Mouse (Mus musculus) thymus, postnatal 36 days (tissue): ENCODE measurements around the gene Hcrtr2.

Experiments
- DNase-seq, 2 experiments: peaks; one replicate each; pipeline ENCODE4 v3.0.0; 2022; ENCODE audit warnings: mixed read lengths in 2 of 2

Hcrtr2 gene

DNA sequence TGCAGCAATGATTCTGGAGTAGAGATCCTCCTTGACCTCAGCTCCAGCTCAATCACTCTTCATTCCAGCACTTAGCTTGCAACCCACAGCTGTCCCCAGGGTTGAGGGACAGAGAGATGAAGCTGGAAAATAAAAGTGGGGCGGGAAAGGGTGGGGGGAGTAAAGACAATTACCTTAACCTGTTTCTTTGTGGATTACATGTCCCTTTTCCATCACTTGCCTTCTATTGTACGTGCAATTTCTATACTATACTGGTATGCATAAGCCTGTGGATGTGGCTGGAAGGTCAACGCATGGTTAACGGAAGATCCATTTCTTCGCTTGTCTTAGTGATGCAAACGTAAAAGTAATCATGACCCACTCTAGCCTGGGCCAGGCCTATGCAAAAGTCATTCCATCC, at the start of gene Hcrtr2:
Gene Hcrtr2, minus strand, starts transcription at position 101 of the 400 bp plus-strand sequence.
- no peak for DNase-seq

DNA sequence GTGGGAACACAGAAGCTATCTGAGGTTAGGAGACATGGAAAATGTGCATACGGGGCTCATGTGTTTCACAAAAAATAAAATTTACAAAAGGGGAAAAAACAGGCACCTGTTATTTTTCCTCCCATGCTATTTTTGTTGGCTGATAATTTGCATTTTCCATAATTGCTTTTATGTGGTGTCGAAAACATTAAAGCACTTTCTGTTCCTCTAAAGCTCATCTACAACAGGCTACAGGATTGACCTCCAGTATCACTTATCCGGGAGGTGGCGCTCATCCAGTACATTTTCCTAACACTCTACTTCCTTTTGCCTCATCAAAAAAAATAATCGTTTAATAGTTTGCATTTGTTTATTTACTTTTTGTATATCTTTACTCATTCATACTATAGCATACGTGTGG, 41.2 kb upstream of the Hcrtr2 start:
- DNase-seq = no peak

DNA sequence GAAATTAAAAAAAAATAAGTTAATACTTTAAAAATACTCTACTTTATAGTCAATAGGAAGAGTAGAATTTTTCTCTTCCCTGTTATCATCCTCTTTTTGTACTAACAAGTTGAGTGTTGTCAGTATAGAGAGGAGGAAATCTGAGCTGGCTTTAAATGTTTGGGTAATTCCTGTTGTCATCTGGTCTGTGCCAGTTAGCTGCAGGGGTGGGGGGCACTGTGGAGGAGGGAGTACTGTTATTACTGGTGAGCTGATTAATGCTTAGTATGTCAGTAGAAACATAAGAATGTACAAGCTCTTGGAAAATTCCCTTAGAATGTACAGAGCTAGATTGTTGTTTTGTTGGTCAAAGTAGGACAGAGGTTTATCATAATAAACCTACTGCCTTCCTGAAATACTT, 36.7 kb upstream of the Hcrtr2 start:
- no peak for DNase-seq

DNA sequence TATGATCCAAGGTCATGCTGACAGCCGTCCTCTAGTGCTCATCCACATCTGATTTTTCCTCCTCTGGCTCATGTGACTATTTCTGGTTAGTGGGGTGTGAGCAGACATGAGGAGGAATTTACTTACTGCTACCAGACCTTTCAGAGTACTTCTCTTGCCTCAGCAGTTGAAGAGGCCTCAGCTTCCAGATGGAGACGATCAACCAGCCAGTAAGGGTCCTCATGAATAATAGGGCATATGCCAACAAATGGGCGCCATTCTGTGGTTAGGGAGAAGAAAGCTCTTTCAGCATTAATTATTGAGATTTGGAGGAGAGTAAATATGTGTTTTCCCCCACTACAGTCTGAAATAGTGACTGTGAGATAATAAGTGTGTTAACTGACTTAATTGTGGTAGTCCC, 28.7 kb upstream of the Hcrtr2 start:
- DNase-seq = no peak

DNA sequence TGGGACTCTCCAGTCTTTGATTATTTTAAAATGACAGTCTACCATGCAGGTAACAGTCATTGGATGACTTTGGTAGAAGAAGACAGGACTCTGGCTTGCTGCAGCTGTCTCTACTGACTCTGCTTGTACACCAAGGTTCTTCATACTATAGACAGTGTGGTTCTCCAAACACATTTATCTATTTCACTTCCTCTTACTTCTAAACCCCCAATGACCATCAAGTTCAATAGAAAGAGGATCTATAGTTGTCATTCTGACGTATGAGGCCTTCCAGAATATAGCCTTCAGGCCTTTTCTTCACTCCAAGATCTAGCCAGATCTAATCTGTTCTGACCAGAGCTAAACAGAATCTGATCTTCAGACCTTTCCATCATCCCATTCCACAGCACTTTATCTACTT, 23.6 kb upstream of the Hcrtr2 start:
- no peak for DNase-seq

DNA sequence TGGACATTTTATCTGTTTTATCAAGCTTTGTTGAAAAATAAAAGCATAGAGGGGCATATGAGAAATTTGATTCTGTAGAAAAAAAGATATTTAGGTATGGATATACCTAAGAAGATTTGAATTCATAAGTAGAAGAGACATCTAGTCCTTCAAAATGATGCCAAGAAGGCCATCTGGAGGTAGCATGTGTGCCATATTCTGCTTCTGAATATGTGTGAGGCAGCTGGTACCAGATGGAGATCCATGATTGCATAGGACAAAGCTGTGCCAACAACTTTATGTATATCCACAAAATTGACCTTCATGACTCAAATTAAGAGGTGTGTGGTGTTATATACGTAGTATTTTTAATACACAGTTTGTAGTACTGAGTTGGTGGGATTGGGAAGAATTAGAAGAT, 7.4 kb upstream of the Hcrtr2 start:
- no peak for DNase-seq

DNA sequence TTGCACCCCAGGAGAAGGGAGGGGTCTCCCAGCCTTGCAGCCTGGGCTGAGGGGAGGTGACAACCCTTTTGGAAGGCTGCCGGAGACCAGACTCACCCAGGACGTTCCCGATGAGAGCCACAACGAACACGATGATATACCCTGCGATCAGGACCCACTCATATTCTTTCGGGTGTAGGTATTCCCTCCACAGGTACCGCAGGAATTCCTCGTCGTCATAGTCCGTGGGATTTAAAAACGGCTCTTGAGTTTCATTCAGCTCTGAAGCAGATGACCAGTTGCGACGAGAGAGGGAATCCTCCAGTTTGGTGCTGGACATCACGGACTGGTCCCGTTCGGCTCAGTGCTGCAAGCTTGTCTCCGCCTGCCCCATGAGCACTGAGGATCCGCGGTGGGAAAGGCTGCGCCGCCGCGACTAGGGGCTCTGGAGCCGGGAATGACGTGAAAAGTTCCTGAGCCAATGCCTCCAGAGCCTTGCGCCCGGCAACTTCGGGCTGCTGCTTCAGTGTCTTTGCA, 412 bp downstream of the Hcrtr2 start:
- DNase-seq = no peak

DNA sequence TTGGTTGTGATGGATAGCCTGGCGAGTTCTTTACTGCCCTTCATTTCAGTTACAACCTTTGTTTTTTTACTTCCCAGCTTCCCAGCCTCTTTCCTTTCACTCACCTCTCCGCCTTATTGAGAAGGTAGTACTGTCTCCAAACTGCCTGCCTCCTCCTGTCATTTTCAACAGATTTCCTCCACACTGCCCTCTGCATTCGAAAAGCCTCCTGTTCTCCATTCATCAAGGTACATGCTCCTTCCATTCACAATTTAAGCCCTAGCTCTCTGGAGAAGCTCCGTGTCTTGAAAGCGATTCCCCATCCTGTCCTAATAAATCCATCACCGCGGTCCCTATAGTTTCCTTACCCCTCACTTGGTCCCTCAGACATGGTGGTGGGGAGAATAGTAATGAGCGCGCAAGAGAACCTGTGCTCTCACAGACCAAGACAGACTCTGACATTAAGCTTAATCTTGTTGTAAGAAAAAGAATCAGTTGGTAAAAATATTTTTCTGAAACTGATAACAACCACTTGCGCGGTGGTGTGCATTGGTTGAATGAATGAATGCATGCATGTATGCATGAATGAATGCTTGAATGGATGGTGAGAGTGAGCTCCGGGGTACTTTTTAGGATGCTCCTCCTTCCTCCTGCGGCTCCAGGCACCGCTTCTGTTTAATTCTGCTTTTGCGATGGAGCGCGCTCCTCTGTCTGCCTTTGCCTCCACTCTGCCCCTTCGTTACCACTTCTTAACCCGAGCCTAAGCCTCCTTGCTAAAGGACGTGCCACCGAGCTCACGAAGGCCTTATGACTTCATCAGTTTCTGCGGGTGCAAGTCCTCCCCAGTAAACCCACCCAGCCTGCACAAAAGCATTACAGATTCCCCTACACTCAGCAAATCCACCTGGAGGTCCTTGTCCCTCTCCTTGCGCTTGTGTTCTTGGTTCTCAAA, 1.3 kb downstream of the Hcrtr2 start:
- DNase-seq = no peak

DNA sequence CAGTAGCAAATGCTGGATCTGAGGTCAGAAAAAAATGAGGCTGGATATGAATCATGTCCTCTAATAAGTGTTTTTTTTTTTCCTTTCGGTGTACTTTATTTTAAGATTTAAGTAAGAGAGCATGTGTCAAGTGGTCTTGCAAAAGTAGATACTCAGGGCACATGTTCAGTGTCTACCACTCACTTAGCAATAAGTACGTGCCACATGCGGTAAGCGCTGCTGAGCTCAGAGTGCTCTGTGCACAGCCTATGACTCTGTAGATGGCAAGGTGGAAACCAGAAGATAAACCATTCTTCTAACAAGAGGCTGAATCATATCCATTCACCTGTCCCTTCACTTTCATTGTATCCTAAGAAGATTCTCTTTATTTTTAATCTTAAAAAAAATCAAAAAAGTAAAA, 2.1 kb downstream of the Hcrtr2 start:
- DNase-seq = no peak

DNA sequence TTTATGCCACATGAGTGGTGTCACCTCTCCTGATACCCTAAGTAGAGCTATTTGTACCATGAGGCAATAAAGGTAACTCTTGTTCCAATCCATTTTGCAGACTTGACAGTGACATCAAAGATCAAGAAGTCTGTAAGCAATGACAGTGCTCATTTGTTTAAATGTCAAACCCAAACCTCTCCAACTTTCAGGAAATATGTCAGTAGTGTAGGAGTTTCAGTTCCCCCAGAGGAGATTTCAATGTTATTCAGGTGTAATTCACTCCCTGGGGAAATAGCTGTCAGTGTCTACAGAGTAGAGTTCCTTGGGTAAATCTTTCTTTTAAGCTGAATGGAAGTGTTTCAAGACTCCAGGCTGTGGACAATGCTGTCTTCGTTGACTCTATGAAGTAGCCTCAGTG, 2.9 kb downstream of the Hcrtr2 start:
- DNase-seq = no peak

DNA sequence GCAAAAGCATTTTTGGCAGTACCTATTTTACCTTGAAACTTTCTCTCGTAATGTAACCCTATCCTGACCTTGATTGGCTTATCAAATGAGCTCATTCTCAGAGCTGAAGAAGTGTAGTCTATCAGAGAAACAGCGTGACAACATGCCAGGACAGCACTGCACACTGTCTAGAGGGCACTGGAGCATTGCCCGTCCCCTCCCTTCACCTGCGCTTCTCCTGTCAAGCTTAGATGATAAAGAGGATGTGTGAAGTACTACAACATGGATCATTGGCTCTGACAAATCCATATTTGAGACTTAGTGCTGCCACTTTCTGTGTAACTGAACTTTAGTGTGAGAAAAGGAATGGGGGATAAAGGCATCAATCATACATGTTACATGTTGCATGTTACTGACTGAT, 5.4 kb downstream of the Hcrtr2 start:
- no peak for DNase-seq

DNA sequence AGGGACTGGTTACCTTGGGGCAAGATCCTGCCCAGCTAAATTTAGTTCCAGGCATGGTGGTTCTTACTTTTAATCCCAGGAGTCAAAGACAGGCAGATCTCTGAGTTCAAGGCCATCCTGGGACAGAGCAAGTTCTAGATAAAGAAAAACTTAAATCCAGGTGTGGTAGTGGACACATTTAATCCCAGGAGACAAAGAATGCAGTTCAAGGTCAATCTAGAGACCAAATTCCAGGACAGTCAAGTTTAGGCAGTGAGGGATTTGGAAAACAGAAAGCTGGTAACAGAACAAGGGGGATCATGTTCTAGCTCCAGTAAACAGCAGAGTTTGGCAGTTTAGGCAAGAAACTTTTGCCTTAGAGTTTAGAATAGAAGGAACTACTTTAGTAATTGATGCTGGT, 8.6 kb downstream of the Hcrtr2 start:
- DNase-seq = no peak

DNA sequence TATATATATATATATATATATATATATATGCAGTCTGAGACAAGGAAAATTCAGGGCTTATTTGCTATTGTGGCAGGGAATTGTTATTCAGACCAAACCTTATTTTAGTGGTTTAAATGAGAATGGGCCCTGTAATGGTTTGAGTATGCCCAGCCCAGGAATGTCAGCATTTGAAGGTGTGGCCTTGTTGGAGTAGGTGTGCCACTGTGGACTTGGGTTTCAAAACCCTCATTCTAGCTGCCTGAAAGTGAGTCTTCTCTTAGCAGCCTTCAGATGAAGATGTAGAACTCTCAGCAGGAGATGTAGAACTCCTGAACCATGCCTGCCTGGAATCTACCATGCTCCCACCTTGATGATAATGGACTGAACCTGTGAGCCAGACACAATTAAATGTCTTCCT, 9.7 kb downstream of the Hcrtr2 start:
- DNase-seq = no peak

DNA sequence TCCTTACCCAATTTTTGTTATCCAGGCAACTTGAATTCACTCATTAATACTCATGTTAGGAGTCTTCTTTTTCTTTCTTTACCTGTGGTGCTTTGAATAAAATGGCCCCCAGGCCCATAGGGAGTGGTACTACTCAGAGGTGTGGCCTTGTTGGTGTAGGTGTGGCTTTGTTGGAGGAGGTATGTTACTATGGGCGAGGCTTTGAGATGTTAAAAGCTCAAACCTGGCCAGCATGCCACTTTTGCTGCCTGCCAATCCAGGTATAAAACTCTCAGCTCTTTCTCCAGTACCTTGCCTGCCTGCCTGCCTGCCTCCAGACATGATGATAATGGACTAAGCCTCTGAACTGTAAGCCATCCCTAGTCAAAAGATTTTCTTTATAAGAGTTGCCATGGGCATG, 11.4 kb downstream of the Hcrtr2 start:
- DNase-seq = no peak

DNA sequence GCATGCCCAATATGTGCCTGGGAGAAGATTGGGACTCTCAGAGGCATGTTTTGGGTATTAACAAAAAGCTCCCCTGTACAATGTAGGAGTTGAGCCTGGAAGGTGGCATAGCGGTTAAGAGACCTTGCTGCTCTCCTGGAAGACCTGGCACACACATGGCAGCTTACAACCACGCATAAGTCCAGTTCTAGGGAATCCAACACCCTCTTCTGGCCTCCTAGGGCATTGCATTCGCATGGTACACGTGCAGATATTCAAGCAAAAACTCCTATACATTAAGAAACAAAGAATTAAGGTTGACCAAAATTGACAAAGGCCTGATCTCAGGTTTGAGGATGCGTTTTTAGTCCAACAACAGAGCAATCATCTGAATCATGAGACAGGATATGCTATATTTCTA, 32.3 kb downstream of the Hcrtr2 start:
- no peak for DNase-seq

DNA sequence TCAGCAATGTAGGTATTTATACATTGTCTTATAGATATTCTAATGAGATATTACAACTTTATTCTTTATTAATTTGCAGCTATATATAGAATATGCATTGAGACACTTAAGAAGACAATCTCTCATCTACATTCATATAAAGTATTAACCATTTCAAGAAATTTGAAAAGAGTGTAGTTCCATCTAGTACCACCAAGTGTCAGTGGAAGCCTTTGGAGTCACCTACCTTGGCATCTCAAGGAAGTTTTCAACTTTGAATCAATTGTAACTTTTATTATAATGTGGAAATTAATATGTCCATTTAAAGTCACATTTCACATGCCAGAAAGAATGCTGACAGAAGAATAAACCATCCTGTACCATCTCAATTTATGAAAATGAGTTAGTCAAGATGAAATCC, 52.8 kb downstream of the Hcrtr2 start:
- DNase-seq = no peak

DNA sequence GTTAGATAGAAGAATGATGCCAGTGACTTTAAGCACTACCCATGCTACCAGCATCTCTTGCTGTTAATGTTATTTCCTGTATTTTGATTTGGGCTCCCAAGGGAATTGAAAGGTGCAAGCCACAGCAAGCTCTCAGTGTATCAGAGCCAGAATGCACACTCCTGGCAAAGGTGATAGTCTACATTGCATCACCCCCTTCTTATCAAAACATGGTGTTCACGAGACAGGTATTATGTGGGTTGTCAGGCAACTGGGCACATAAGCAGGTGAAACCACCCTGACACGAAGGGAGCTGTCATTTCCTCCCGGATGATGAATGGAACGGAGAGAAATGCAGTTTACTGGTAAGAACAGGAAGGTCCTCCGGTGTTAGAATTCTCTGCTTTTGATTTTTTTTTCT, 65.9 kb downstream of the Hcrtr2 start:
- no peak for DNase-seq

DNA sequence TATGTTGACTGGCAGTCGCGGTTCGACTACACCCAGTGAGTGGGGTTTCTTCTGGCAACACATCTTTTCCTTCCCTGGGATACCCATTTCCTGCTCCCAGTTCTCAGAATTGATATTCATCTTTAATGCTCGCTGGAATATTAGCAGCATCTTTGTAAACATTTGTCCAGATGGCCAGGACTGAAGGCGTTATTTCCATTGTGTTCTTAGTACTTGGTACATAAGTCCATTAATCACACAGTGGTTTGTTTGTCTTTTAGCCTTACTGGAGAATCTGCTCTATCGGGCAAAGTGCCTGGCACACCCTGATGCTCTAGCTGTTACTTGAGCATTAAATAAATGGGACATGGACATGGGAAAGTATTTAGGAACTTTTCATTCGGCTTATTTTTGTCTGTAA, 71.1 kb downstream of the Hcrtr2 start:
- no peak for DNase-seq

DNA sequence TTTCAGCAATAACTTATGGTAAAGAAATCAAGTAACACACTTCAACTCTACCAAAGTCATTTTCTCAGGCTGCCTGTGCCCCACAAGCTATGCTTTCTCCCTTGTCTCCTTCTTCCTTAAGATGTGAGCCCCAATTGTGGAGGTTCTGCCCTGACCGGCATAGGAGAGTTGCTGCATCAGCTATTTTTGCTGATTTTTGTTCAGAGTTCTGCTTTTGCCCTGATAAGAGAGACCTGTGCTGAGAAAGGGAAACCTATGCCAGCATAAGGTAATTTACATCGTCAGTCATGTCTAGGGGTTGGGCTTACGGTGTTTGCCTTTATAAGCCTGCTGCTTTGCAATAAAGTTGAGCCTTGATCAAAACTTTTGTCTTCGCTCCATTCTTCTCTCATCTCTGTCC, 71.5 kb downstream of the Hcrtr2 start:
- no peak for DNase-seq

DNA sequence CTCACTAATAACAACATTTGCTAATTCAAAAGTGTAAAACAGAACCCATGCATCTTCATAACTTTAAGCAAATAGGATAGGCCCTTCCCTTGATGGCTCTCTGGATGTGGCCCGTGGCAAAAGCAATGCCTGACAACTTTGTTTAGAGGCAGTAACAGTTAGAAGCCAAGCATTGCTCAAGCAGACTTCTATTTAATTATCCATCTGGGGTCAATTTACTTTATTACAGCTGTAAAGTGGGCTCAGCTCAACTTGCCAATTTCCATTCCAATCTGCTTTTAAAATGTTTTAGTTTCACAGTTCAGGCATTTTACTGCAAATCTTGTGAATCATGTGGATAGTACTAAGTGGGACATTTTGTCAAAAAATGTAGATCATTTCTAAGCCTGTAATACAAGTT, 81.3 kb downstream of the Hcrtr2 start:
- DNase-seq = no peak

DNA sequence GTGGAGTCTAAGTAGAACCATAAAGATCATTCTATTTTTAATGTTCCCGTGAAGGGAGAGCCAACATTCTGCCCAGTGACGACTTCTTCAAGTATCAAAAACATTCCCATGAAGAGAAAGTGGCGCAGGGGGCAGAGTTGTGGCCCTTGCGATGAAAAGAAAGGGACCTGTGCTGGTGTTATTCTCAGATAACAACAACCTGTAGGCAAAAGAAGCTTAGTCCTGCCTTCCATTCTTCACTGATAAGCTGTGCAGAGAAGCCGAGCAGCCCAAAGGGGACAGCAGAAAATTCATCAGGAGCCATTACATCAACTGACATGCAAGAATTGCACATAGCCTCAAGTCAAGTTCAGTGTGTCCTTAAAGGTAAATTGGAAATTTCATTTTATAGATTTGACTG, 85.7 kb downstream of the Hcrtr2 start:
- no peak for DNase-seq

DNA sequence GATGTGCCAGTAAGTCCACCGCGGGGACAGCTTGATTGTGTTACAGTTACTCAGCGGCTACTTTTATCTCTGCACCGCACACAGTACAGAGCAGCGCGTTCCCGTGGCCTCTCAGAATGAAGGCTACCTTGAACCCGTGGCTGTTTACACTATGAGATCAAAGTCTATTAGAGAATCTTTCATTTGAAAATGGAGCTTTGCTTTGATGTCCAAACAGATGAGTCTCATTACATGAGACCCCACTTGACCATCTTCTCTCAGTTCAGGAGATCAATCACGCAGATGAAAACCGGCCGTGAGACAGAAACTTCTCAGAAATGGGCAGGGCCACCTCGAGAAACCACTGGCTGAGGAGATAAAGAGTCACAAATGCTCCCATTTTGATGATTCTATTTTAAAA, 86.4 kb downstream of the Hcrtr2 start:
- no peak for DNase-seq

DNA sequence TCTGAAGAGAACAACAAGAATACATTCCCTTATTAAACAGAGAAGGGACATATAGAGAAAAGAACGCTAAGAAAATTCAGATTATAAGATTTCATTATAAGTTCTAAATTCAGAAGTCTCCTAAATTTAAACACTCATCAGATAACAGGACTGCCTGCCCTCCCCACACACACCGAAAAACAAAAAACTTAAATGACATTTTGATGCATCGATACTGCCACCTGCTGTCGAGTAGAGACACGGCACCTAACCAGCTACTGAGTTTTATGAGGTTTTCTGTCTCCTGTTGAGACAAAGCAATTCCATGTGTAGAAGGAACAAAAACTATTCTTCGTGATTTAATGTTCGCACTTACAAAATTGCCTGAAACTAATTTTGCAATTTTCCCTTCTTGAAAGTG, 87.0 kb downstream of the Hcrtr2 start:
- DNase-seq = peak; percentile 8 to 22

DNA sequence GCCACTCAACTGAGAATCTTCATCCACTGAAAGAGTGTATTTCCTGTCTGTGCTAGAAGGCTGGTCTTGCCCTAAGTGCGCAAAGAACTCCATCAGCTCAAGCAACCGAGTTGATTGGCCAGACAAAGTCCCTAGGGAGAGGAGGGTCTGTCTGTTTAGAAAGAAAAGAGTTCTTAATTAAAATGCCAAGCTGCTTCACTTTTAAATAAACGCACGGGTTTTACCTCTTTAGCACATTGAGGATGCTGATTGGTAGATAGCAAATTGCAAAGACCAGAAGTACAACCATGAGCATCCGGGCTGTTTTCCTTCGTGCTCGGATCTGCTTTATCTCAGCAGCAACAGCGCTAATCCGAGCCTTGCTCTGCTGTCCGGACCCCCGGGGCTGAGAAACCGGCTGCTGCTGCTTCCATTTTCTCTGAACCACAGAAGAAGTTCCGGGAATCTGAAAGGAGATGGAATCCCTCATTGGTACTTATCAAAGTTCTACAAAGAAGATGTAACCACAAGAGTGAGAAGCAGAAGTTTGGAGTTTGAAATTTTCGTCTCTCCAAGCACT, 87.6 kb downstream of the Hcrtr2 start:
- no peak for DNase-seq

DNA sequence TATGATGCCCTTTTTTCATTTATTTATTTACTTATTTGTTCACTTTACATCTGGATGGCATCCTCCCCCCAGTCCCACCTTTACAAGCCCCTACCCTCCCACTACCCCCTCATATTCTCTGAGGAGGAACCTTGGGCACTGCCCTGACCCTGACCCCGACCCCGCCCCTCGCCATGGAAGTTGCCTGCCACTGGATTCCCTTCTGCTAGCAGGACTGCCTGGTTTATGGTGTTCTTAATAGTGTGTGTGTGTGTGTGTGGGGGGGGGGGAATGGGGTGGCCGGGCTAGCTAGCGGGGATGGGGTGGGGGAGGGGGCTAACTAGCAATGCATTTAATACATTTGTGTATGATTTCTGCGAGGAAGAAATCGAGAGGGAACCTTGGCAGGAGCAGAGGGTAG, 88.8 kb downstream of the Hcrtr2 start:
- DNase-seq = no peak
